Mouse (Mus musculus) midbrain, embryonic 14.5 days (tissue): ENCODE data around the gene Tpd52l1. TPM values are rescaled to one million over a fixed set of nuclear protein-coding genes. Genes with fewer than 3 reads are reported as not detected.

ENCODE experiments used
- ATAC-seq: fragments of 200-750 bp; cut with Nextera tagmentation; 2 replicates; pipeline ENCODE4 v1.8.0; 2017; ENCODE audit warnings: moderate number of reproducible peaks, moderate library complexity; ENCODE audit not compliant: low FRiP score, low TSS enrichment
- DNase-seq: peaks from one replicate; pipeline ENCODE4 v3.0.0-alpha.2; 2015
- H3K27ac ChIP-seq: fragments of 300-500 bp; sonication (generic); replicated peaks from 2 replicates; pipeline ENCODE4 v1.5.1; 2014; ENCODE audit warnings: mild to moderate bottlenecking, low read depth, low read length, moderate library complexity
- H3K27me3 ChIP-seq: fragments of 300-500 bp; sonication (generic); 2 replicates; pipeline ENCODE4 v1.6.1; 2014; ENCODE audit warnings: low read length, control low read depth, mixed read lengths; ENCODE audit not compliant: control insufficient read depth, insufficient read depth
- H3K36me3 ChIP-seq: fragments of 300-500 bp; sonication (generic); 2 replicates; pipeline ENCODE4 v1.6.1; 2014; ENCODE audit warnings: low read length, control low read depth; ENCODE audit not compliant: control insufficient read depth, insufficient read depth
- H3K4me1 ChIP-seq: fragments of 300-500 bp; sonication (generic); 2 replicates; pipeline ENCODE4 v1.6.1; 2014; ENCODE audit warnings: mild to moderate bottlenecking, antibody characterized with exemption, low read length, control low read depth; ENCODE audit not compliant: control insufficient read depth, insufficient read depth
- H3K4me2 ChIP-seq: fragments of 300-500 bp; sonication (generic); 2 replicates; pipeline ENCODE4 v1.6.1; 2014; ENCODE audit warnings: mild to moderate bottlenecking, low read length, moderate library complexity
- H3K4me3 ChIP-seq: fragments of 300-500 bp; sonication (generic); replicated peaks from 2 replicates; pipeline ENCODE4 v1.5.1; 2014; ENCODE audit warnings: low read depth, low read length
- H3K9ac ChIP-seq: fragments of 300-500 bp; sonication (generic); replicated peaks from 2 replicates; pipeline ENCODE4 v1.6.1; 2014; ENCODE audit warnings: mild to moderate bottlenecking, low read length, moderate library complexity
- H3K9me3 ChIP-seq: fragments of 300-500 bp; sonication (generic); 2 replicates; pipeline ENCODE4 v1.6.1; 2016; ENCODE audit warnings: low read length, control low read depth, mixed read lengths; ENCODE audit not compliant: control insufficient read depth
- WGBS: fragments of 180-500 bp; shearing (Covaris S2); extraction: QIAGEN DNeasy Blood & Tissue Kit; methylation state at CpG from one replicate; pipeline ENCODE4 v1.1.7; 2014; 5-methylcytosine and 5-hydroxymethylcytosine counted together
- polyA plus RNA-seq: library from polyadenylated mRNA; unstranded; fragments of >200 nt; fragmentation: Nextera tagmentation; extraction: Ambion mirVana; gene quantifications from 2 replicates; pipeline ENCODE4 v1.2.1, GENCODE M21; 2014

Gene Tpd52l1
- 35.9 and 38.1 TPM in 2 replicates for polyA plus RNA-seq

GRCm38 (mm10) chr10:31445291-31446124 is at the start of gene Tpd52l1:
Gene Tpd52l1 (minus strand): TSS chr10:31445958.
- DNase-seq, result peak; percentile 95
- no peak within 1 kb of the TSS for H3K27ac ChIP-seq
- whole genome bisulfite sequencing, result 1% methylated on average over 59 of the region's 59 CpGs

GRCm38 (mm10) chr10:31494296-31494695 is 48.5 kb upstream of the Tpd52l1 start:
- DNase-seq (no peak), ATAC-seq (no peak)
- Histone ChIP-seq H3K4me1 (no peaks in the 10 kb centered on the region), H3K27me3 (no peaks in the 10 kb centered on the region), H3K4me3 (no peak overlapping the region), H3K9ac (no peak overlapping the region), H3K4me2 (no peak overlapping the region), H3K27ac (no peak overlapping the region), H3K36me3 (0 out of 2 replicates have a peak, but pooled peaks cover 3% of the 10 kb centered on the region), H3K9me3 (no peaks in the 10 kb centered on the region; the same call in 1 of the 2 replicates)
- WGBS, result 93% methylated on average over 1 of the region's 1 CpGs

More at GRCm38 (mm10) chr10:31445291-31446124, at the start of gene Tpd52l1:
- Histone ChIP-seq H3K27me3 (no peaks in the 10 kb centered on the region), H3K4me3 (peak within 1 kb of the TSS; percentile 56), H3K4me1 (no peaks in the 10 kb centered on the region), H3K36me3 (no peaks in the 10 kb centered on the region), H3K9ac (peak within 1 kb of the TSS; percentile 44), H3K4me2 (peak within 1 kb of the TSS; percentile 75), H3K9me3 (no peaks in the 10 kb centered on the region)
- peak; percentile 98 for ATAC-seq

- H3K27ac ChIP-seq, result no peak overlapping the region
- H3K36me3 ChIP-seq, result no peaks in the 10 kb centered on the region
- H3K27me3 ChIP-seq, result no peaks in the 10 kb centered on the region
- no peaks in the 10 kb centered on the region for H3K9me3 ChIP-seq
- ATAC-seq (no peak), DNase-seq (no peak)
- no peak overlapping the region for H3K4me2 ChIP-seq
- 83% methylated on average over 10 of the region's 10 CpGs for WGBS
- H3K9ac ChIP-seq, result no peak overlapping the region
- H3K4me3 ChIP-seq, result no peak overlapping the region
- H3K4me1 ChIP-seq, result no peaks in the 10 kb centered on the region
These were observed 21.5 kb upstream of the Tpd52l1 start for GRCm38 (mm10) chr10:31467043-31467898.

- Histone ChIP-seq H3K9ac (no peak overlapping the region), H3K4me2 (no peak overlapping the region), H3K4me1 (no peaks in the 10 kb centered on the region), H3K27ac (no peak overlapping the region), H3K4me3 (no peak overlapping the region), H3K36me3 (no peaks in the 10 kb centered on the region), H3K9me3 (no peaks in the 10 kb centered on the region), H3K27me3 (no peaks in the 10 kb centered on the region)
- peak; percentile 79 for DNase-seq
- no peak for ATAC-seq
- WGBS, result 86% methylated on average over 6 of the region's 6 CpGs
These were observed 20.2 kb upstream of the Tpd52l1 start for GRCm38 (mm10) chr10:31465840-31466541.

GRCm38 (mm10) chr10:31465424-31465823 is 19.7 kb upstream of the Tpd52l1 start:
- 92% methylated on average over 4 of the region's 4 CpGs for WGBS
- no peak for DNase-seq

GRCm38 (mm10) chr10:31463044-31463443 is 17.3 kb upstream of the Tpd52l1 start:
- DNase-seq (no peak), ATAC-seq (no peak)
- no peak overlapping the region for H3K27ac ChIP-seq
- H3K36me3 ChIP-seq, result no peaks in the 10 kb centered on the region
- no peak overlapping the region for H3K4me3 ChIP-seq
- 99% methylated on average over 2 of the region's 2 CpGs for WGBS
- no peak overlapping the region for H3K9ac ChIP-seq
- H3K9me3 ChIP-seq, result no peaks in the 10 kb centered on the region
- H3K4me1 ChIP-seq, result no peaks in the 10 kb centered on the region
- H3K4me2 ChIP-seq, result no peak overlapping the region
- no peaks in the 10 kb centered on the region for H3K27me3 ChIP-seq

More at GRCm38 (mm10) chr10:31465424-31465823, 19.7 kb upstream of the Tpd52l1 start:
- no peak overlapping the region for H3K4me2 ChIP-seq
- ATAC-seq, result no peak
- no peak overlapping the region for H3K4me3 ChIP-seq
- H3K36me3 ChIP-seq, result no peaks in the 10 kb centered on the region
- H3K4me1 ChIP-seq, result no peaks in the 10 kb centered on the region
- no peaks in the 10 kb centered on the region for H3K9me3 ChIP-seq
- H3K27me3 ChIP-seq, result no peaks in the 10 kb centered on the region
- H3K27ac ChIP-seq, result no peak overlapping the region
- no peak overlapping the region for H3K9ac ChIP-seq

GRCm38 (mm10) chr10:31456806-31457205 is 11.0 kb upstream of the Tpd52l1 start:
- ATAC-seq, result no peak
- no peaks in the 10 kb centered on the region for H3K36me3 ChIP-seq
- H3K27me3 ChIP-seq, result no peaks in the 10 kb centered on the region
- H3K4me1 ChIP-seq, result no peaks in the 10 kb centered on the region
- no peak overlapping the region for H3K27ac ChIP-seq
- 47% methylated on average over 1 of the region's 1 CpGs for WGBS
- no peak for DNase-seq
- H3K4me3 ChIP-seq, result no peak overlapping the region
- no peak overlapping the region for H3K9ac ChIP-seq
- no peaks in the 10 kb centered on the region for H3K9me3 ChIP-seq
- no peak overlapping the region for H3K4me2 ChIP-seq

- Histone ChIP-seq H3K27me3 (no peaks in the 10 kb centered on the region), H3K4me3 (no peak overlapping the region), H3K9ac (no peak overlapping the region), H3K27ac (no peak overlapping the region), H3K4me2 (no peak overlapping the region), H3K36me3 (no peaks in the 10 kb centered on the region), H3K9me3 (no peaks in the 10 kb centered on the region), H3K4me1 (no peaks in the 10 kb centered on the region)
- 67% methylated on average over 1 of the region's 1 CpGs for WGBS
- ATAC-seq, result no peak
- no peak for DNase-seq
These were observed 1.3 kb upstream of the Tpd52l1 start for GRCm38 (mm10) chr10:31447083-31447482.
